Mouse (Mus musculus) olfactory bulb, adult 2 months (tissue): ENCODE data around the gene Pptc7.

Experiments
- CTCF ChIP-seq: fragments of 200-500 bp; IDR thresholded peaks from 2 replicates; pipeline ENCODE4 v1.5.1; 2012; ENCODE audit warnings: low read depth, mild to moderate bottlenecking, low read length, moderate library complexity; ENCODE audit not compliant: insufficient read depth
- POLR2A ChIP-seq: fragments of 200-500 bp; IDR thresholded peaks from 2 replicates; pipeline ENCODE4 v1.6.1; 2012; ENCODE audit warnings: mild to moderate bottlenecking, low read depth, low read length, moderate library complexity; ENCODE audit not compliant: insufficient read depth

GRCm38 (mm10) chr5:122267899-122268298, 16.3 kb upstream of the Pptc7 start:
- TF ChIP-seq POLR2A (no peak), CTCF (no peak)
